Mouse (Mus musculus) adrenal gland, postnatal 4 days (tissue): ENCODE measurements around the gene H2-Eb1. TPM values are rescaled to one million over a fixed set of nuclear protein-coding genes. Genes with fewer than 3 reads are reported as not detected.

Experiments
- DNase-seq, 2 experiments: peaks; one replicate each; pipeline ENCODE4 v3.0.0; 2021 to 2022; ENCODE audit warnings: low spot score in 2 of 2, mixed read lengths in 2 of 2
- long read RNA-seq, 2 experiments: library from polyadenylated mRNA; stranded (forward); transcript quantifications; one replicate each; pipeline ENCODE4 v2.0.0; 2021
- total RNA-seq, 2 experiments: library from RNA; stranded (reverse); gene quantifications; 2 replicates each; pipeline ENCODE4 v1.2.3; 2021

Gene H2-Eb1
- total RNA-seq = 10 to 100 TPM in 1 of 2 experiments, 1 to 10 TPM in 1; 5.7 to 12.3 TPM
- long read RNA-seq, experiment 1, transcript H2-Eb1-203 (6 exons, 1,669 nt) = major isoform, 7 of 9 reads
- long read RNA-seq, experiment 1, partial matches to known transcripts = 0 of 9 reads
- long read RNA-seq, experiment 1, other reads (novel, unspliced or antisense) = 1 of 9 reads
- long read RNA-seq, experiment 2, transcript H2-Eb1-203 (6 exons, 1,669 nt) = major isoform, 8 of 9 reads
- long read RNA-seq, experiment 2, partial matches to known transcripts = 0 of 9 reads
- long read RNA-seq, experiment 2, other reads (novel, unspliced or antisense) = 1 of 9 reads

GRCm38 (mm10) chr17:34305380-34306030 lies at the start of gene H2-Eb1:
Gene H2-Eb1, plus strand, starts transcription at chr17:34305867.
- DNase-seq = peak; percentile 51 to 61

DNA sequence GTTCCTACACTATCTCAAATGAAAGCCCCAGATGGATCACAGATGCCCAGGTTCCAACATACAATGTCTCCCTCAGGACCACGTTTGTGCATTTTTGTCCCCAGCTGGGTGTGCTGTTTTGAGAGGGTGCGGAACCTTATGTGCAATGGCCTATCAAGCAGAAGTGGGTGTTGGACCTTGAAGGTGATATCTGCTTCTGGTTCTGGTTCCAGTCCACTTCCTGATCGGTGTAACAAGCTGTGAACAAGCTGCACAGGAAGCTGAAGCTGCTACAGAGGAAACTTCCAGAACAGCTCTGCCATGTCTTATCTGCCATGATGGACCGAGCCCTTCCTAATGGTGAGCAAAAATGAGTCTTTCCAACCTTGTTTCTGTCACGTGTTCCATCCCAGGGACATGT lies 49.2 kb upstream of the H2-Eb1 start:
- no peak for DNase-seq

- DNase-seq = peak; percentile 30 to 50
These were observed 47.9 kb upstream of the H2-Eb1 start, which contains the start of gene H2-Ab1 for GRCm38 (mm10) chr17:34257594-34258375. Gene H2-Ab1, plus strand, starts transcription at chr17:34257689.

- no peak for DNase-seq
These were observed 45.1 kb upstream of the H2-Eb1 start for GRCm38 (mm10) chr17:34260551-34260950.

- peak in 1 of 2 experiments; percentile 18 for DNase-seq
These were observed 44.2 kb upstream of the H2-Eb1 start for GRCm38 (mm10) chr17:34261502-34261901.

GRCm38 (mm10) chr17:34263068-34263467 lies 42.6 kb upstream of the H2-Eb1 start:
- peak in 1 of 2 experiments; percentile 25 for DNase-seq

DNA sequence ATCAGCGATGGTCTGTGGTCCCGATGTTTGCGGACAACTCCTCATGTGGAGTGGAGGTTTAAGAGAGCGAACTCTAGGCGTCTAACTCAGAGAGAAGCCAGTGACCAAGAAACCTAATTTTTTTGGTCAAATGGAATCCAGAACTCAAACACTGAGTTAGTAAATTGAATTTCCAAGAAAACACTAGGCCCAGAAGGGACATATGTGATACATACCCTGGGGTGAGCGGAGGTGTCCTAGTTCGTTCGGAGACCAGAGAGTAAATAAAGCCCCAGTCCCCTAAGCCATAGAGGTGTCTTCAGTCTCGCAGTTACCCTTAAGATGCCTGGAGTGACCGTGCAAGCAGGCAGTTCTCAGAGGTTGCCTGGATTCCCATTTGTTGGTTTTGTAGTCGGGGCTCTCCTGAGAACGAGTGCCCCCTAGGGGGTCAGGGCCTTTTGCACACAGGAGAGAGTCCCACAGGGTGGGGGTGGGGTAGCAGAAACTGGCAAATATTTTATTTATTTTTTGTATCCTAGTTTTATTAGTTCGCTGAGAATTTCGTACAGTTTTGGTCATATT lies 41.8 kb upstream of the H2-Eb1 start:
- DNase-seq = no peak

DNA sequence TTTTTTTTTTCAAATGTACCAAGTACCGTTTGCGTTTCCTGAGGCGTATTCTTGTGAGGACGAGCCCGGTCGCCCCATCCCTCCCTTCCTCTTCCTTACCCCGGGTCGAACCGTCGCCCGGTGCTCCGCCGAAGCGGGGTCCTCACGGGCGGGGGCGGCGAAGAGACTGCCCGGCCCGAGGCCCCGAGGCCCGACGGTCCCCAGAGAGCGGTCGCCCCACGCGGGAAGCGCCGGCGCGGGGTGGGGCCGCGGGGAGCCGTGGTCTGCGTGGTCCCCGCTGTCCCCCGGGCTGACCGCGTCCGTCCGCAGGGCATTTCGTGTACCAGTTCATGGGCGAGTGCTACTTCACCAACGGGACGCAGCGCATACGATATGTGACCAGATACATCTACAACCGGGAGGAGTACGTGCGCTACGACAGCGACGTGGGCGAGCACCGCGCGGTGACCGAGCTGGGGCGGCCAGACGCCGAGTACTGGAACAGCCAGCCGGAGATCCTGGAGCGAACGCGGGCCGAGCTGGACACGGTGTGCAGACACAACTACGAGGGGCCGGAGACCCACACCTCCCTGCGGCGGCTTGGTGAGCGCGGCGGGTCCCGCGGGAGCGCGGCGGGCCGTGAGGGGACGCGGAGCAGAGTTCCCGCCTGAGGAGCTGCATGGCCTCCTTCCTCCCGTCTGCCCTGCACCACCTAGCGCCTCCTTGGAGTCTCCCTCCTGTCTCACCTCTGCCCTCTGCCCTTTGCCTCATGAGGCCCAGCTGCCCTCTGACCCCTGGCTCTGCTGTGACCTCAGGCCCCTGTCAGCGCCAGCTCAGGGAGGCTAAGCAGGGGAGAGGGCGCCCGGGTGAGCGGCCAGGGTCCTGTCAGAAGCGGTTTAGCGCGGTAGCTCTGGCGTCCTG lies 41.0 kb upstream of the H2-Eb1 start:
- DNase-seq = no peak

- DNase-seq = no peak
These were observed 37.4 kb upstream of the H2-Eb1 start for GRCm38 (mm10) chr17:34268262-34268661.

GRCm38 (mm10) chr17:34268748-34269147 lies 36.9 kb upstream of the H2-Eb1 start:
- no peak for DNase-seq

DNA sequence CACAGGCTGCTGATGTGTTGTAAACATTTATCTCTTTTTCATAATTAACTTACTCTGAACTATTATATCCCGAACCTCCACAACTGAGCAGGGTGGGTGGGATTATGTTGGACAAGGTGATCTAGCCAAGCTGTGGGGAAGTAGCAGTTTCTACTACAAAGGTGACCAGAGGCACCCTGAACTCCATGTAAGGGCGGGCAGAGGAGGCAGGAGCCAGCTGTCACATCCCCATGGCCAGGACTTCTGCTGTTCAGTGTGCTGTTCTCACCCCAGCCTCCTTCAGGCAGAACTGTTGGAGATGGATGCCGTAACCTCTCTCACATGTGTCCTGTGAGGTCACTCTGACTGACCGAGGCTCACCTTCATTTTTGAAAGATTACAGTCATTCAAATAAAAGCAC lies 35.9 kb upstream of the H2-Eb1 start:
- no peak for DNase-seq

- no peak for DNase-seq
These were observed 35.4 kb upstream of the H2-Eb1 start for GRCm38 (mm10) chr17:34270230-34270629.

GRCm38 (mm10) chr17:34270940-34271339 lies 34.7 kb upstream of the H2-Eb1 start:
- no peak for DNase-seq

- DNase-seq = no peak
These were observed 33.6 kb upstream of the H2-Eb1 start for GRCm38 (mm10) chr17:34272102-34272501.

DNA sequence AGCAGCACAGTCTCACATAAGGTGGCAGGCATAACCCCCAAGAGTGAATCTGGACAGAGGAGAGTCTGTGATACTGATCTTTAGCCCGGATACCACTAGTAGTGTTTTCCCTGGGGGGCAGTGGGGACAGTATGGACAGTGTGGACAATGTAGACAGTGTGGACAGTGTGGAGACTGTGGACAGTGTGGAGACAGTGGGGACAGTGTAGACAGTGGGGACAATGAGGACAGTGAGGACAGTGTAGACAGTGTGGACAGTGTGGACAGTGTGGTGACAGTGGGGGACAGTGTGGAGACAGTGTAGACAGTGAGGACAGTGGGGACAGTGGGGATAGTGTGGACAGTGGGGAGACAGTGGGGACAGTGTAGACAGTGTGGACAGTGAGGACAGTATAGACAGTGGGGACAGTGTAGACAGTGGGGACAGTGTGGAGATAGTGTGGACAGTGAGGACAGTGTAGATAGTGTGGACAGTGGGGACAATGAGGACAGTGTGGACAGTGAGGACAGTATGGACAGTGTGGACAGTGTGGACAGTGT lies 25.1 kb upstream of the H2-Eb1 start:
- no peak for DNase-seq

DNA sequence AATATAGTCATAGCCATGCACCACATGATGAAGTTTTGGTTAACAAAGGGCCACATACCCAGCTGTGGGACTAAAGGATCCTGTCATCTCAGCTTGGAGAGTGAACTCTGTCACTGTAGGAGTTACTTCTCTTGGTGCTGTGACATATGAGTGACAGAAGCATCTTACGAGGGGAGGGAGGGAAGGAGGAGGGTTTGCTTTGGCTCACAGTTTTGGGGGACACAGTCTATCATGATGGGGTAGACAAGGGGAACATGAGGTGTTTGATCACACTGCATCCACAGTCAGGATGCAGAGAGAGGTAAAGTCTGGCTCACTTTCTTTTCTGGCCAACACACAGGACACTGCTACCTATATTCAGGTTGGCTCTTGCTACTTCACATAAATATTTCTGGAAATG lies 23.8 kb upstream of the H2-Eb1 start:
- DNase-seq = no peak

- DNase-seq = no peak
These were observed 20.3 kb upstream of the H2-Eb1 start for GRCm38 (mm10) chr17:34285371-34285770.

GRCm38 (mm10) chr17:34285848-34286247 lies 19.8 kb upstream of the H2-Eb1 start:
- no peak for DNase-seq

GRCm38 (mm10) chr17:34286501-34286900 lies 19.2 kb upstream of the H2-Eb1 start:
- DNase-seq = no peak

- no peak for DNase-seq
These were observed 18.7 kb upstream of the H2-Eb1 start for GRCm38 (mm10) chr17:34286999-34287398.
